Mouse (Mus musculus) kidney, embryonic 15.5 days (tissue): Measurements from ENCODE around the gene Eif2b4. TPM values are rescaled to one million over a fixed set of nuclear protein-coding genes. Genes with fewer than 3 reads are reported as not detected.
A peak's percentile ranks its signal among the peaks of the same experiment; 100 is the strongest.

Experiments used
- ATAC-seq: fragments of 200-750 bp; cut with Nextera tagmentation; replicated peaks from 2 replicates; pipeline ENCODE4 v1.8.0; 2017; ENCODE audit warnings: moderate TSS enrichment; ENCODE audit not compliant: low FRiP score
- H3K27ac ChIP-seq: fragments of 300-500 bp; sonication (generic); 2 replicates; pipeline ENCODE4 v1.5.1; 2015; ENCODE audit warnings: mild to moderate bottlenecking, inconsistent platforms
- H3K27me3 ChIP-seq: fragments of 300-500 bp; sonication (generic); 2 replicates; pipeline ENCODE4 v1.6.1; 2015; ENCODE audit warnings: inconsistent platforms
- H3K36me3 ChIP-seq: fragments of 300-500 bp; sonication (generic); 2 replicates; pipeline ENCODE4 v1.6.1; 2015; ENCODE audit warnings: inconsistent platforms
- H3K4me1 ChIP-seq: fragments of 300-500 bp; sonication (generic); 2 replicates; pipeline ENCODE4 v1.6.1; 2015; ENCODE audit warnings: inconsistent platforms
- H3K4me2 ChIP-seq: fragments of 300-500 bp; sonication (generic); 2 replicates; pipeline ENCODE4 v1.6.1; 2015; ENCODE audit warnings: moderate library complexity, mild to moderate bottlenecking, inconsistent platforms
- H3K4me3 ChIP-seq: fragments of 300-500 bp; sonication (generic); replicated peaks from 2 replicates; pipeline ENCODE4 v1.5.1; 2015; ENCODE audit warnings: mild to moderate bottlenecking, inconsistent platforms
- H3K9ac ChIP-seq: fragments of 300-500 bp; sonication (generic); 2 replicates; pipeline ENCODE4 v1.6.1; 2015; ENCODE audit warnings: mild to moderate bottlenecking, inconsistent platforms
- H3K9me3 ChIP-seq: fragments of 300-500 bp; sonication (generic); replicated peaks from 2 replicates; pipeline ENCODE4 v1.6.1; 2016; ENCODE audit warnings: inconsistent platforms
- WGBS: fragments of 180-500 bp; shearing (Covaris S2); methylation state at CpG from one replicate; pipeline ENCODE4 v1.1.7; 2015; ENCODE audit warnings: mixed read lengths; 5-methylcytosine and 5-hydroxymethylcytosine counted together
- polyA plus RNA-seq: library from polyadenylated mRNA; unstranded; fragments of >200 nt; fragmentation: Nextera tagmentation; extraction: Ambion mirVana; gene quantifications from 2 replicates; pipeline ENCODE4 v1.2.1, GENCODE M21; 2015

The Eif2b4 gene
- polyA plus RNA-seq: 64.9 and 65.9 TPM in 2 replicates

DNA sequence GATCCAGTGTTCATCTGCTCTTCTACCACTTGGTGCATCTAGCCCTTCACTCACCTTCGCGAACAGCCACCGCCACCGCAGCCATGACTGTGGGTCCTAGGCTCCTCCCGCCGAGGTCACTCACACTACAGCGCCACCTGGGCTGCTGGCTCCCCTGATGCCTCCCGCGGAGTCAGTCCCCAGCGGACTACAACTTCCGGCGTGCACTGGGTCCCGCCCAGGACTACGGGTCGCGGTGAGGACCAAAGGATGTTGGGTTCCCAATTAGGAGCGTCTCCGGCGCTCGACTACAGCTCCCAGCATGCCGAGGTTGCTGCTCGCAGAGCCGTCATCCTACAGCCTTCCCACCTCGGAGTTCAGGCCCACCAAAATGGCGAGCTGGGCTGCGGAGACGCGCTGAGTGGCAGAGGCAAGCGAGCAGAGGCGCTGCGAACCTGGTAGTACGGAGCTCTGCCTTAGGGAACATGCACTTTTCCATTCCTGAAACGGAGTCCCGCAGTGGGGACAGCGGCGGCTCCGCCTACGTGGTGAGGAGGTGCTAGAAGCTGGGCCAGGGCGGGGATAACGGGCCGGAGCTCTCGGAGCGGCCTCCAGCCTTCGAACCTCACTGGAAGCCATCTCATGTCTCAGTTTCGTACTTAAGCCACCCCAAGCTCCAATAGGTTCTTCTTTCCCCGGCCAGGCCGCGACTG lies at the start of gene Eif2b4, which contains the start of gene Snx17:
TSS of gene Eif2b4 (minus strand) at position 492 of the 692 bp plus-strand sequence.
TSS of gene Snx17 (plus strand) at position 289 of the 692 bp plus-strand sequence.
- Histone ChIP-seq H3K27me3 (no peaks in the 10 kb centered on the region), H3K4me1 (peaks cover 22% of the 10 kb centered on the region), H3K9me3 (no peaks in the 10 kb centered on the region), H3K9ac (peak within 1 kb of the TSS; percentile 87), H3K27ac (peak within 1 kb of the TSS; percentile 94), H3K4me3 (peak within 1 kb of the TSS; percentile 95), H3K36me3 (peaks cover 68% of the 10 kb centered on the region), H3K4me2 (peak within 1 kb of the TSS; percentile 76)
- under 1% methylated on average over 48 of the region's 48 CpGs for WGBS
- ATAC-seq: peak; percentile 96

DNA sequence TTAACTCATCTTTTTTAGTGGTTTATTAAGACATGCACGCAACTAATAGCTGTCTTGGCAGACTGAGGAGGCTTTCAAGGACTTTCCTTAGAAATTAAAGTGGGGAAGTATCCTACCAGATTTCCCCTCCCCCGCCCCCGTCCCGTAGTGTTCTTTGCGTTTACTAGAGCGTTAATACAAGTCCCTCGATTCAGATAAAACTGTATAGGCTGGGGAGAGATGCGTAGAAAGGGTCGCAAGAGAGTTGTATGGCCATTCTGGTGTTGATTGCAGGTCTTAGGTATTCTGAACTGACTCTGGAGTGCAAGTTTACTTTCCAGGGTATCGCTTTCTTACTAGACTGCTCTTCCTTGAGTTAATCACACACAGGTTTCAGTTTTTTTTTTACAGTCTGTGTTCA lies 49.0 kb upstream of the Eif2b4 start:
- WGBS: 23% methylated on average over 10 of the region's 10 CpGs
- H3K4me2 ChIP-seq: peak overlapping the region; percentile 86
- no peaks in the 10 kb centered on the region for H3K9me3 ChIP-seq
- H3K27me3 ChIP-seq: no peaks in the 10 kb centered on the region
- H3K36me3 ChIP-seq: peaks cover 37% of the 10 kb centered on the region
- peak overlapping the region; percentile 98 for H3K4me3 ChIP-seq
- H3K4me1 ChIP-seq: peaks cover 9% of the 10 kb centered on the region
- ATAC-seq: no peak
- peak overlapping the region; percentile 99 for H3K9ac ChIP-seq
- peak overlapping the region; percentile 99 for H3K27ac ChIP-seq

DNA sequence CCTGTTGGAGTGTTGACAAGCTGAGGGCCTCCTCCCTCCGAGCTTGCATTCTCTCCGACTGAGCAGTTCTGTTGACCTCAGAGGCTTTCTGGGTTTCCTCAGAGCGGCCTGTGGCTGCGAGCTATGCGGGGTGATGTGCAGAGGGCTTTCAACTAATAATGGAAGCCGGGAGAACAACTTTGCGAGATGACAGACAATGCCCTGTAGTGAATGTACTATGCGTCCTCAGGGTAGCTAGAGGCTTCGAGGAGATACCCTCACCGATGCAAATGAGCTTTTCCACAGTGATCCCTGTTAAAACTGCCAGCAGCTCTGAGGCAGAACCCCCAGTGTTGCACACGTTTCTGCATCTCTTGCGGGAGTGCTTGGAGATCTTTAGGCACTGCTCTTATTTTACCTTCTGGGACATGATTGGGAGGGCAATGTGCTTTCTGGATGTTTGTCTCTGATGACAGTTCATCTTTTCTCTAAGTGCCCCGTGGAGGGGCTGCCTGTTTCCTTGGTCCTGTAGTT lies 48.3 kb upstream of the Eif2b4 start:
- Histone ChIP-seq H3K27ac (peak overlapping the region; percentile 99), H3K9me3 (no peaks in the 10 kb centered on the region), H3K36me3 (peaks cover 30% of the 10 kb centered on the region), H3K4me2 (peak overlapping the region; percentile 86), H3K4me3 (peak overlapping the region; percentile 98), H3K4me1 (peaks cover 9% of the 10 kb centered on the region), H3K27me3 (no peaks in the 10 kb centered on the region), H3K9ac (peak overlapping the region; percentile 99)
- ATAC-seq: no peak
- under 1% methylated on average over 13 of the region's 13 CpGs for WGBS

DNA sequence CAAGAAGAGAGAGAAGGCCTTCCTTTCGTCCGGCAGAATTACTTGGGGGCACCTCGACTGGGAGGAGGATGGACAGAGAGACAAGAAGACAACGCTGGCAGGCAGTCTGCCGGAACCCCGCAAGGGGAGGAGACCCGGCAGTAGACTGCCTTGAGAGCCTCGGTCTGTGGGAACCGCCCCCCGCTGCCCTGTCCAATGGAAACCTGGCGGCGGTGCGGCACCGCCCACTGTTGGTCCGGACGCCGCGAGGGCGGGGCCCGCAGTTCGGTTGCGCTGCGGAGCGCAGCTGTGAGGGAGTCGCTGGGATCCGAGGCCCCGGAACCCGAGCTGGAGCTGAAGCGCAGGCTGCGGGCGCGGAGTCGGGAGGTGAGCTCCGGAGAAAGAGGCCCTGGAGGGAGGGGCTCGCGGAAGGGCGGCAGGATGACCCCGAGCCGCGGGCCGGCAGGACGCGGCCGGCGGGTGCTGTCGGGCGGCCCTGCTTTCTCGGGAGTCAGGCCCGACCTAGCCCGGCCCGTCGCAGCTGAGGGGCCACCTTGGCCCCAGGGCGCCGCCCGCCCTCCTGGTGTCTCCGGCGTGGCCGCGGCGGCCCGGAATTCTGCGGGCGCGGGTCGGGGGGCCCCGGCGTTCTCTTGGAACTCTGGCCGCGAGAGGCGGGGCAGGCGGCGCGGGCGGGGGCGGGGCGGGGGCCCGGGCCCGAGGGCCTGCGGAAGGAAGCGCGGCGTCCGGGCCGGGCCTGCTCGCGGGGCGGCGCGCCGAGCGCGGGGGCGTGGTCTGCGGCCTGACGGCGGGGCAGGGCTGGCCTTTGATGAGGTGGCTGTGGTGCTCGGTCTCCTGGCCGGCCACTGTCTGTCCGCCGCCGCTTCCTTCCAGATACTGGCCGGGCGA lies 47.6 kb upstream of the Eif2b4 start, which contains the start of the genes Nrbp1 and Gm9970:
TSS of gene Nrbp1 (plus strand) at position 228 of the 885 bp plus-strand sequence.
TSS of gene Gm9970 (minus strand) at position 596 of the 885 bp plus-strand sequence.
- H3K4me1 ChIP-seq: peaks cover 9% of the 10 kb centered on the region
- under 1% methylated on average over 93 of the region's 103 CpGs for WGBS

DNA sequence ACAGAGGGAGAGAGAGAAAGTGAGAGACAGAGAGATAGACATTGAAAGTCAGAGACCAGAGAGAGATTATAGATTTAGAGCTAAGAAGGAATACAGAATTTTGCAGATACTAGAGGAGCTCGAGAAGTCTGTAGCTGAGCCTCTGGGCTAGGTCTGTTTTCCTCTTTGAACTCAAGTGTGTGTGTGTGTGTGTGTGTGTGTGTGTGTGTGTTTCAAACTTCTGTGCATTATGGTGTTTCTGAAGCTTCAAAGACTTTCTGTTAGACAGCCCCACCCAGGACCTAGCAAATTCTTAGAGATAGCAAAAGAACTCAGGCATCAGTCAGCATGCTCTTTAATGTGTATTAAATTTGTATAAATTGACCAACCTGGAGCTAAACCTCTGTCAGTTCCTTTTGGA lies 33.4 kb upstream of the Eif2b4 start:
- H3K9me3 ChIP-seq: no peaks in the 10 kb centered on the region
- H3K9ac ChIP-seq: no peak overlapping the region
- H3K4me1 ChIP-seq: 0 out of 2 replicates have a peak, but pooled peaks cover under 1% of the 10 kb centered on the region
- no peak for ATAC-seq
- WGBS: 77% methylated on average over 1 of the region's 1 CpGs
- H3K36me3 ChIP-seq: no peaks in the 10 kb centered on the region
- no peak overlapping the region for H3K4me3 ChIP-seq
- H3K4me2 ChIP-seq: no peak overlapping the region
- no peaks in the 10 kb centered on the region for H3K27me3 ChIP-seq
- H3K27ac ChIP-seq: no peak overlapping the region

More for the DNA sequence above, 47.6 kb upstream of the Eif2b4 start, which contains the start of the genes Nrbp1 and Gm9970:
- H3K4me3 ChIP-seq: peak within 1 kb of the TSS; percentile 98
- peak within 1 kb of the TSS; percentile 99 for H3K9ac ChIP-seq
- H3K4me2 ChIP-seq: peak within 1 kb of the TSS; percentile 86
- peak; percentile 99 for ATAC-seq
- H3K27me3 ChIP-seq: no peaks in the 10 kb centered on the region
- peaks cover 23% of the 10 kb centered on the region for H3K36me3 ChIP-seq
- no peaks in the 10 kb centered on the region for H3K9me3 ChIP-seq
- peak within 1 kb of the TSS; percentile 99 for H3K27ac ChIP-seq

DNA sequence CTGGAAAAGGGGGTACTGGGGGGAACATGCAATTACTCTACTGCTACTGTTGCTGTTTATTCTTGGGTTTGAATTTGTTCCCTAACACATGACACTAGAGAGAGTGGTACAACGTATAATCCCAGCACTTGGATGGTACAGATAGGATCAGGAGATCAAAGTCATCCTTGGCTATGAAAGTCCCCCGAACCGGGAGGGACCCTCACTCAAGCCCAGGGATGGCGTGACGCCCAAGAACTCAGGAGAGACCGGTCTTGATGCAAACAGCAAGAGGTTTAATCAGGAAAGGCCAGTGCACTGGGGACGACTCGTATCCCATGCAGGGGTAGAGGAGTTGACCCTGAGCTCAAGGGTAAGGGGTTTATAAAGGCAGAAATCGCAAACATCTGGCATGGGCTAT lies 29.5 kb upstream of the Eif2b4 start:
- no peaks in the 10 kb centered on the region for H3K9me3 ChIP-seq
- H3K36me3 ChIP-seq: no peaks in the 10 kb centered on the region
- no peaks in the 10 kb centered on the region for H3K27me3 ChIP-seq
- H3K27ac ChIP-seq: no peak overlapping the region
- ATAC-seq: no peak
- H3K9ac ChIP-seq: no peak overlapping the region
- H3K4me1 ChIP-seq: peaks cover 17% of the 10 kb centered on the region
- no peak overlapping the region for H3K4me3 ChIP-seq
- 93% methylated on average over 9 of the region's 9 CpGs for WGBS
- no peak overlapping the region for H3K4me2 ChIP-seq

- 13% methylated on average over 11 of the region's 11 CpGs for WGBS
- ATAC-seq: 0 out of 2 replicates have a peak, but pooled peaks have one; percentile 37
- peak overlapping the region; percentile 99 for H3K4me3 ChIP-seq
These were observed 28.2 kb upstream of the Eif2b4 start for GRCm38 (mm10) chr5:31221304-31221945.

DNA sequence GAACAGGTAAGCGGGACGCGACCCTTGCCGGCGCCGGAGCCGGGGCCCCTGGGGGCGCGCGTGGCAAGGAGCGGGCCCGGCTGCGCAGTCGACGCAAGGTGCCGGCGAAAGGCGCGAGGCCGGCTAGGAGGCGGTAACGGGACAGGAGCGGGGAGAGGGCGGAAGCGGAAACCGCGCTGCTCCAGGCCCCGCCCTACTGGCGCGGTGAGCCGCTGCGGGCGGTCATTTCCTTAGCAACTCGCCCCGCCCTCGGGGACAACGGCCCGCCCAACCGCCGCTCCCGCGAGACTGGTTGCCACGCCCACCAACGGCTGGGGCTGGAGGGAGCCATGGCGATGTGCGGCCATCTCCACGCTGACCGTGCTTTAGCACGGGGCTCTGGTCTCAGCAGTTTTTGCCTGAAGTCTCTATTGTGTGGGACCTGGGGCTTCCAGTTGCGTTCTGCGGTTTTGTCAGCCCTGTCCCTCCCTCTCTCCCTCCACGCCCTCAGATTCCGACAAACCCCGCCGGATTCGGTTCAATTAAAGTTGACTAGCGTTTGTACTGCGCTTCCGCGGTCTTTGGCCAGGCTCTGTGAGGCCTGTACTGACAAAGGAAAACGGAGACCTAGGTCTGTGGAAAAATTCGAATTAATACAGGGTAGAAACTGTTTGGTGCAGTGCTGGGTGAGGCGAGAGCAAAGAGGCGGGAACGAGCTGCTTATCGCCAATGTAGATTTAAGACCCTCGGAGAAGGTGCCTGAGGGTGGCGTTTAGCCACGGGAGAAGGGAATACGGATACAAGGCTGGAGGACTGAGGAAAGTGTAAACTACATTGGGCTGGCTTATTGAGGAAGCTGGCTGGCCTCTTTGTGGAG lies 27.4 kb upstream of the Eif2b4 start, which contains the start of gene Ppm1g:
TSS of gene Ppm1g (minus strand) at position 240 of the 856 bp plus-strand sequence.
- Histone ChIP-seq H3K27ac (peak within 1 kb of the TSS; percentile 95), H3K4me1 (peaks cover 17% of the 10 kb centered on the region), H3K9me3 (no peaks in the 10 kb centered on the region), H3K4me3 (peak within 1 kb of the TSS; percentile 99), H3K27me3 (no peaks in the 10 kb centered on the region), H3K9ac (peak within 1 kb of the TSS; percentile 97), H3K4me2 (peak within 1 kb of the TSS; percentile 84), H3K36me3 (no peaks in the 10 kb centered on the region)
- ATAC-seq: peak; percentile 96
- under 1% methylated on average over 70 of the region's 70 CpGs for WGBS

More at GRCm38 (mm10) chr5:31221304-31221945, 28.2 kb upstream of the Eif2b4 start:
- Histone ChIP-seq H3K27me3 (no peaks in the 10 kb centered on the region), H3K4me1 (peaks cover 17% of the 10 kb centered on the region), H3K36me3 (no peaks in the 10 kb centered on the region), H3K9ac (peak overlapping the region; percentile 97), H3K9me3 (no peaks in the 10 kb centered on the region), H3K27ac (peak overlapping the region; percentile 95), H3K4me2 (peak overlapping the region; percentile 84)

GRCm38 (mm10) chr5:31219911-31220447 lies 26.7 kb upstream of the Eif2b4 start:
- H3K36me3 ChIP-seq: no peaks in the 10 kb centered on the region
- no peaks in the 10 kb centered on the region for H3K9me3 ChIP-seq
- peaks cover 17% of the 10 kb centered on the region for H3K4me1 ChIP-seq
- H3K27ac ChIP-seq: peak overlapping the region; percentile 95
- no peaks in the 10 kb centered on the region for H3K27me3 ChIP-seq
- peak overlapping the region; percentile 84 for H3K4me2 ChIP-seq
- H3K4me3 ChIP-seq: peak overlapping the region; percentile 99
- ATAC-seq: peak; percentile 75
- peak overlapping the region; percentile 97 for H3K9ac ChIP-seq
- WGBS: under 1% methylated on average over 40 of the region's 40 CpGs

- H3K9me3 ChIP-seq: no peaks in the 10 kb centered on the region
- no peaks in the 10 kb centered on the region for H3K36me3 ChIP-seq
- H3K4me2 ChIP-seq: peak overlapping the region; percentile 84
- no peaks in the 10 kb centered on the region for H3K27me3 ChIP-seq
- H3K9ac ChIP-seq: peak overlapping the region; percentile 97
- peak overlapping the region; percentile 99 for H3K4me3 ChIP-seq
- H3K27ac ChIP-seq: peak overlapping the region; percentile 95
- peaks cover 17% of the 10 kb centered on the region for H3K4me1 ChIP-seq
- ATAC-seq: no peak
- WGBS: 1% methylated on average over 11 of the region's 11 CpGs
These were observed 26.2 kb upstream of the Eif2b4 start for GRCm38 (mm10) chr5:31219474-31219873.
